Mouse (Mus musculus): Measurements from ENCODE around the gene Ugt3a2. TPM values are rescaled to one million over a fixed set of nuclear protein-coding genes. Genes with fewer than 3 reads are reported as not detected.

Gene Ugt3a2
- polyA plus RNA-seq, 1 experiment from 2014 or later, result not detected

Other genes starting within 250 kb of the Ugt3a2 start
- gene Lmbrd2, start 195.0 kb upstream of the Ugt3a2 start, polyA plus RNA-seq (2015; fragmentation: Nextera tagmentation; extraction: Ambion mirVana), result 2.9 and 3.9 TPM in 2 replicates
- 72.0 and 79.1 TPM in 2 replicates for gene Skp2, start 180.1 kb upstream of the Ugt3a2 start, polyA plus RNA-seq (2015; fragmentation: Nextera tagmentation; extraction: Ambion mirVana)
- not detected in 2 replicates for gene Ugt3a1, start 58.7 kb upstream of the Ugt3a2 start, polyA plus RNA-seq (2015; fragmentation: Nextera tagmentation; extraction: Ambion mirVana)
- 1.2 and 2.3 TPM in 2 replicates for gene Capsl, start 100.5 kb downstream of the Ugt3a2 start, polyA plus RNA-seq (2015; fragmentation: Nextera tagmentation; extraction: Ambion mirVana)
- gene Il7r, start 194.6 kb downstream of the Ugt3a2 start, polyA plus RNA-seq (2015; fragmentation: Nextera tagmentation; extraction: Ambion mirVana), result not detected in 2 replicates

All from forebrain, embryonic 13.5 days (tissue).